Mouse (Mus musculus): ENCODE data around the gene 1700080E11Rik.
"Not testable (repeated sequence)": the region's sequence is repeated elsewhere in the genome, so short reads cannot be mapped to it uniquely, and the experiment has no call there.

The 1700080E11Rik gene

GRCm38 (mm10) chr9:105144992-105145391 is at the start of gene 1700080E11Rik:
Gene 1700080E11Rik (minus strand): TSS chr9:105145092.
- DNase-seq (ENCODE audit: extremely low spot score): no peak

GRCm38 (mm10) chr9:105186725-105187124 is 41.8 kb upstream of the 1700080E11Rik start:
- no peak for DNase-seq (ENCODE audit: extremely low spot score)

- no peak for DNase-seq (ENCODE audit: extremely low spot score)
Measured at GRCm38 (mm10) chr9:105182392-105182791, 37.5 kb upstream of the 1700080E11Rik start.

- no peak for DNase-seq (ENCODE audit: extremely low spot score)
Measured at GRCm38 (mm10) chr9:105139204-105139603, 5.7 kb downstream of the 1700080E11Rik start.

- no peak for DNase-seq (ENCODE audit: extremely low spot score)
Measured at GRCm38 (mm10) chr9:105136404-105136803, 8.5 kb downstream of the 1700080E11Rik start.

- no peak for DNase-seq (ENCODE audit: extremely low spot score)
Measured at GRCm38 (mm10) chr9:105134536-105134935, 10.4 kb downstream of the 1700080E11Rik start.

GRCm38 (mm10) chr9:105132002-105132367 is 12.9 kb downstream of the 1700080E11Rik start:
- no peak for DNase-seq (ENCODE audit: extremely low spot score)

- DNase-seq (ENCODE audit: extremely low spot score): peak; percentile 89
Measured at GRCm38 (mm10) chr9:105131253-105132001, 13.5 kb downstream of the 1700080E11Rik start, which contains the start of gene Nudt16. Gene Nudt16 (minus strand): TSS chr9:105131824.

- DNase-seq (ENCODE audit: extremely low spot score): no peak
Measured at GRCm38 (mm10) chr9:105130331-105130730, 14.6 kb downstream of the 1700080E11Rik start.

- not testable (repeated sequence) for DNase-seq (ENCODE audit: extremely low spot score)
Measured at GRCm38 (mm10) chr9:105125206-105125605, 19.7 kb downstream of the 1700080E11Rik start.

- no peak for DNase-seq (ENCODE audit: extremely low spot score)
Measured at GRCm38 (mm10) chr9:105103893-105104292, 41.0 kb downstream of the 1700080E11Rik start.

GRCm38 (mm10) chr9:105101911-105102310 is 43.0 kb downstream of the 1700080E11Rik start:
- DNase-seq (ENCODE audit: extremely low spot score): no peak

GRCm38 (mm10) chr9:105100807-105101570 is 43.9 kb downstream of the 1700080E11Rik start:
- no peak for DNase-seq (ENCODE audit: extremely low spot score)
